Mouse (Mus musculus) hindbrain, postnatal 0 days (tissue): ENCODE results near the gene Cdh26. TPM values are rescaled to one million over a fixed set of nuclear protein-coding genes. Genes with fewer than 3 reads are reported as not detected.

Source experiments
- ATAC-seq: fragments of 200-750 bp; cut with Nextera tagmentation; 2 replicates; pipeline ENCODE4 v1.8.0; 2017; ENCODE audit warnings: mild to moderate bottlenecking, moderate TSS enrichment, moderate library complexity
- DNase-seq: peaks from one replicate; pipeline ENCODE4 v3.0.0-alpha.2; 2015; ENCODE audit warnings: low spot score
- H3K27ac ChIP-seq: fragments of 300-500 bp; sonication (generic); 2 replicates; pipeline ENCODE4 v1.5.1; 2014; ENCODE audit warnings: mild to moderate bottlenecking
- H3K27me3 ChIP-seq: fragments of 300-500 bp; sonication (generic); 2 replicates; pipeline ENCODE4 v1.6.1; 2014; ENCODE audit warnings: low read length, mixed read lengths; ENCODE audit not compliant: insufficient read depth
- H3K36me3 ChIP-seq: fragments of 300-500 bp; sonication (generic); 2 replicates; pipeline ENCODE4 v1.6.1; 2014; ENCODE audit warnings: low read length, mixed read lengths; ENCODE audit not compliant: insufficient read depth
- H3K4me1 ChIP-seq: fragments of 300-500 bp; sonication (generic); 2 replicates; pipeline ENCODE4 v1.6.1; 2014; ENCODE audit warnings: antibody characterized with exemption, low read length, mixed read lengths; ENCODE audit not compliant: insufficient read depth
- H3K4me2 ChIP-seq: fragments of 300-500 bp; sonication (generic); 2 replicates; pipeline ENCODE4 v1.6.1; 2014; ENCODE audit warnings: low read depth, mild to moderate bottlenecking, low read length, moderate library complexity, mixed read lengths
- H3K4me3 ChIP-seq: fragments of 300-500 bp; sonication (generic); 2 replicates; pipeline ENCODE4 v1.5.1; 2014; ENCODE audit warnings: low read length
- H3K9ac ChIP-seq: fragments of 300-500 bp; sonication (generic); replicated peaks from 2 replicates; pipeline ENCODE4 v1.6.1; 2014; ENCODE audit warnings: mild to moderate bottlenecking, low read length, moderate library complexity, mixed read lengths
- H3K9me3 ChIP-seq: fragments of 300-500 bp; sonication (generic); 2 replicates; pipeline ENCODE4 v1.6.1; 2016; ENCODE audit warnings: low read length, mixed read lengths
- CTCF ChIP-seq: IDR thresholded peaks from 2 replicates; pipeline ENCODE4 v1.5.1; 2016; ENCODE audit warnings: antibody characterized with exemption, control low read depth, low read depth
- WGBS: fragments of 180-500 bp; shearing (Covaris S2); extraction: QIAGEN DNeasy Blood & Tissue Kit; methylation state at CpG from one replicate; pipeline ENCODE4 v1.1.7; 2014; 5-methylcytosine and 5-hydroxymethylcytosine counted together
- polyA plus RNA-seq: library from polyadenylated mRNA; unstranded; fragments of >200 nt; fragmentation: Nextera tagmentation; extraction: Ambion mirVana; gene quantifications from 2 replicates; pipeline ENCODE4 v1.2.1, GENCODE M21; 2015
- total RNA-seq: library from RNA; depleted of rRNA; stranded (reverse); fragments of >200 nt; gene quantifications from 2 replicates; pipeline ENCODE4 v1.2.3, GENCODE M21; 2014

Cdh26 gene
- total and polyA plus RNA-seq, 2 experiments from 2014 or later = 0.38 to 0.42 TPM

DNA sequence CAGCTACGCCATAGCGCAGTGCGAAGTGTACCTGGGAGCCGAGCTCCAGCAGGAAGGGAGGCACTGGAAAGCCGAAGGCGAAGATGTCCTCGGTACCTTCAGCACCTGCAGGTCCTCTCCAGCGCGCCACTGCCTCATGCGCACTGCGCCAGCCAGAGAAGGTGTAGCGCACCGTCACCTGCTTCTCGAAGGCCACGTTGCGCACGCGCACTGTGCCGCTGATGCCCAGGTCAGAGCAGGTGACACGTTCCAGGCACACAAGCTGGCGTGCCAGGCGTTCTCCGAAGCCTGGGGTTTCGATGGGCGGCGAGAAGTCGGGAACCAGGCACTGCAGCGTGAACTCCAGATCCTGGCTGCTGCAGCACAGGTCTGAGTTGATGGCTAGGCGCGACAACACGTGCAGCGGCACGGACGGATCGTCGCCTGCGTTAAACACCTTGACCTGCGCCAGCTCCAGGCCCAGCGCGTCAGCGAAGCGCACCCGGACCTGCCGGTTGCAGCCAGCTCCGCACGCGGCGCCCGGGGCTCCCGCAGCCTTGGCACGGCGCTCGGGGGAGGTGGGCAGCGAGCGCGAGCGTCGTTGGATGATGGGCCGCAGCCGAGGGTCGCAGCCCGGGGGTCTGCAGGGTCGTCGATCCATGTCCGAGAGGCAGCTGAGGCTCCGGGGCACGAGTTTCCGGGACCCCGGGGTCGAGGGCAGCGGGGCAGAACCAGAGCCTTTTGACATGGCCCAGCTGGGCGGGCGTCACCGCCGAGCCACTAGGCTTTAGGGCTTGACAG is 16.7 kb upstream of the Cdh26 start:
- H3K4me2 ChIP-seq = peak overlapping the region; percentile 98
- WGBS = 16% methylated on average over 70 of the region's 75 CpGs
- peak; percentile 51 for DNase-seq
- peak overlapping the region; percentile 71 for H3K9ac ChIP-seq
- TF ChIP-seq CTCF = no peak
- no peaks in the 10 kb centered on the region for H3K9me3 ChIP-seq
- peak overlapping the region; percentile 66 for H3K4me3 ChIP-seq
- peak; percentile 33 for ATAC-seq
- no peaks in the 10 kb centered on the region for H3K36me3 ChIP-seq
- peaks cover 23% of the 10 kb centered on the region for H3K4me1 ChIP-seq
- H3K27me3 ChIP-seq = no peaks in the 10 kb centered on the region
- peak overlapping the region; percentile 82 for H3K27ac ChIP-seq

DNA sequence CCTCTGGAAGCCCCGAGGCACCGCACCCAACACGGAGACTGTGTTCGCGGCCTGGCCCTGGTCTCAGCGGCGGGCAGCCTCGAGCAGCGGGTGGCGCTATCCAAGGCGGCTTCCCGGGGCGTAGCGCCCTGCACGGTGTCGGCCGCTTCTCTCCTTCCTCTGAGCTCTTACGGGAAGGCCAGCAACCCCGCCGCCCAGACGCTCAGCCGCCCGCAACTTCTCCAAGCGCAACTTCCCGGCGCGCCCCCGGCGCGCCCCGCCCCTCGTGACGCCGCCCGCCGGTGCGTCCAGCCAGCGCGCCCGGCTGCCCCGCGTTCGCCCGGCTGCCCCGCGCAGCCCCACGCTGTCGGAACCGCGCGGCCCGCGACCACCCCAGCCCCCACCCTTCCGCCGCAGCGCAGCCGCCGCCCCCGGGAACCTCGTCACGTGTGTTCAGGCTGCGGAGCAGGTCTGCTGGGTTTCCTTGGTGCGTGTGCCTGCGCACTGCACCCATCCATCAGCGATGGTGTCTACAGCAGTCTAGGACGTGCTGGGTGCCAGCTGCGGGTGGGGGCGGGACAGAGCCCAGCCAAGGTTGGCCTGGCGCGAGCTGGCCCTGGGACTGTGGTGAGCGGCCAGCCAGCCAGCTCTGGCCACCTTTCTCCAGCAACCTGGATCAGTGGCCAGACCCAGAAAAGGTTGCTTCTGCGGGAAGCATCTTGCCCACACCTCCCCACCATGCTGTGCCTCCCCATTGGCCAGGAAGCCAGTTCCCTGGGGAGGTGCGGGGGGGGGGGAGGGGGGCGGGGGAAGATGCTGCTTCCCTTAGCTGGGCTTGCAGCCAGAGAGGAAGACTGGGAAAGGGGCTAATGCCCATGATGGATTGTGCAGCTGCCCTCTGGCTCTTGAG is 15.8 kb upstream of the Cdh26 start, which contains the start of the genes Ppp1r3d and Fam217b:
Gene Ppp1r3d, minus strand, starts transcription at position 212 of the 889 bp plus-strand sequence.
Gene Fam217b, plus strand, starts transcription at position 264 of the 889 bp plus-strand sequence.
- peak within 1 kb of the TSS; percentile 71 for H3K9ac ChIP-seq
- ATAC-seq (peak; percentile 84), DNase-seq (peak; percentile 78)
- TF ChIP-seq CTCF = peak; percentile 9; the same call in 1 of the 2 replicates
- H3K4me3 ChIP-seq = peak within 1 kb of the TSS; percentile 66
- WGBS = under 1% methylated on average over 60 of the region's 74 CpGs
- H3K4me2 ChIP-seq = peak within 1 kb of the TSS; percentile 98
- H3K4me1 ChIP-seq = peaks cover 23% of the 10 kb centered on the region
- H3K36me3 ChIP-seq = no peaks in the 10 kb centered on the region
- H3K27me3 ChIP-seq = no peaks in the 10 kb centered on the region
- H3K27ac ChIP-seq = peak within 1 kb of the TSS; percentile 82
- no peaks in the 10 kb centered on the region for H3K9me3 ChIP-seq

DNA sequence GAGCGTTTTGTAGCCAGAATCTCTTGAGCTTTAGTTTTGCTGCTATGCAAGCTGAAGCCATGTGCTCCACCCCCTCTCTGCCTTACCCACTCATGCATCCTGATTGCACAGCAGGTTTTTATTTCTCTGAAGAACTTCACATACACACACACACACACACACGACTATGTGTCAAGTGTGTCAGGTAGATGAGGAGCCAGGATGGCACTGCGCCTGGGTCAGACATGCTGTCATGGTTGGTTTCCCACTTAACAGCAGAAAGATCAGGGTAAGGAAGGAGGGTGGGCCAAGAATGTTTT is 15.2 kb upstream of the Cdh26 start:
- peak overlapping the region; percentile 82 for H3K27ac ChIP-seq
- DNase-seq = peak; percentile 86
- no peaks in the 10 kb centered on the region for H3K9me3 ChIP-seq
- H3K9ac ChIP-seq = peak overlapping the region; percentile 71; the same call in 1 of the 2 replicates
- peak; percentile 66 for ATAC-seq
- H3K36me3 ChIP-seq = no peaks in the 10 kb centered on the region
- 10% methylated on average over 3 of the region's 3 CpGs for WGBS
- no peak for TF ChIP-seq CTCF
- peak overlapping the region; percentile 98 for H3K4me2 ChIP-seq
- H3K4me1 ChIP-seq = peaks cover 23% of the 10 kb centered on the region
- no peaks in the 10 kb centered on the region for H3K27me3 ChIP-seq
- H3K4me3 ChIP-seq = peak overlapping the region; percentile 66

DNA sequence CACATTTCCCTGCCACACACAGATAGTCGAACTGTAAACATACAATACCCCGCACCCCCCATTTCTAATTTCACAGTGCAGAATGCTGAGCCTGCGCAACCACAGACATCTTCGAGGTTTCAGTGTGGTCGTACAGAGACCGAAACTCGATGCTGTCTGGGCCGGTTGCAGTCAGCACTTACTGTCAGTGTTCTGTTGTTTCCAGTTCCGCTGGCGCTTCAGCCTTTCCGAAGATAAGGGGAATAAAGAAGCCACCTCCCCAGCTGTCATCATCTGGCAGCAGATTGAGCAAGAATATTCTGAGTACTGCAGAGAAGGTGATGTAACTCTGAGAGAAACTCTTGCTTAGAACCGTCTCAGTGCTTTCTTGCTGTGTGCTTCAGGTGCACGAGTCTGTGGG is 13.9 kb upstream of the Cdh26 start:
- 73% methylated on average over 13 of the region's 13 CpGs for WGBS

DNA sequence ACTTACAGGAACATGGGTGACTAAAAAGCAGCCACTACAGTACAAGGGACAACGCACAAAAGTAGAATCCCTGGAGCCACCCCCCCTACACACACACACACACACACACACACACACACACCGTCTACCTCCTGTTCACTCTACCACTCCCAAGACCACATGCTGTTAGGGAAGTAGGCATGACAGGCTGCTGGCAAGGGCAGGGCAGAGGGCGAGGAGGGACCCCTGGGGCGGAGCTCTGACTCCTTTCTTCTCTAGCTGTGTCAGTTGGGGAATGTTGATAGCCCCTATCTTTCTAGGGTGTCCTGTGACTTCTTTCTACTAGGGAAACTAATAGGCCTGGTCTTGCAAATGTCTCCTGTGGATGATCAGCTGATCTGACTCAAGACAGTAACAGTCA is 13.4 kb upstream of the Cdh26 start:
- Histone ChIP-seq H3K4me3 (no peak overlapping the region), H3K27me3 (no peaks in the 10 kb centered on the region), H3K27ac (no peak overlapping the region), H3K36me3 (no peaks in the 10 kb centered on the region; the same call in 1 of the 2 replicates), H3K9me3 (no peaks in the 10 kb centered on the region), H3K4me1 (peaks cover 23% of the 10 kb centered on the region), H3K4me2 (no peak overlapping the region), H3K9ac (no peak overlapping the region)
- TF ChIP-seq CTCF = no peak
- ATAC-seq = no peak
- 53% methylated on average over 4 of the region's 4 CpGs for WGBS
- DNase-seq = no peak

More for the DNA sequence above, 13.9 kb upstream of the Cdh26 start:
- H3K27ac ChIP-seq = no peak overlapping the region
- peaks cover 23% of the 10 kb centered on the region for H3K4me1 ChIP-seq
- no peaks in the 10 kb centered on the region for H3K27me3 ChIP-seq
- H3K36me3 ChIP-seq = no peaks in the 10 kb centered on the region; the same call in 1 of the 2 replicates
- TF ChIP-seq CTCF = no peak
- ATAC-seq (no peak), DNase-seq (no peak)
- no peak overlapping the region for H3K4me2 ChIP-seq
- H3K9ac ChIP-seq = no peak overlapping the region
- no peak overlapping the region for H3K4me3 ChIP-seq
- no peaks in the 10 kb centered on the region for H3K9me3 ChIP-seq

DNA sequence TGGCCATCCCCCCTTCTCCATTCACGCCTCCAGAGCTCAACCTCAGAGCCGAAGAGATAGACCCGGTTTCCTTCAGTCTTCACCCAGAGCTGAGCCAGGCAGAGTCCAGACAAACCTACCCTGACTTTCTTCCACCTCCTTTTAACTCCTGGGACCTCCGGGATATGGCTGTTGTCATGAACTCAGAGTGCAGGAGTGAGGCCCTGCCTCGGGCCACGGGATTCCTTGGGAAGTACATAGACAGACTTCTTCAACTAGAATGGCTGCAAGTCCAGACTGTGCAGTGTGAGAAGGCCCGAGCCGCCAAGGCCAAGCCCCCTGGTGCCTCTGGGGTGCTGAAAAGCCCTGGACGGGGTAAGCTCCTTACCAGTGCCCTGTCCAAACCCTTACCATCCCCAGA is 9.8 kb upstream of the Cdh26 start:
- Histone ChIP-seq H3K27me3 (no peaks in the 10 kb centered on the region), H3K9ac (no peak overlapping the region), H3K27ac (no peak overlapping the region), H3K4me3 (no peak overlapping the region), H3K36me3 (peaks cover 3% of the 10 kb centered on the region; the same call in 1 of the 2 replicates), H3K4me1 (0 out of 2 replicates have a peak, but pooled peaks cover 3% of the 10 kb centered on the region), H3K4me2 (no peak overlapping the region), H3K9me3 (no peaks in the 10 kb centered on the region)
- DNase-seq (no peak), ATAC-seq (no peak)
- 82% methylated on average over 9 of the region's 9 CpGs for WGBS
- TF ChIP-seq CTCF = no peak
